Mouse (Mus musculus) embryonic facial prominence, embryonic 14.5 days (tissue): Measurements from ENCODE around the gene Polr2e. TPM values are rescaled to one million over a fixed set of nuclear protein-coding genes. Genes with fewer than 3 reads are reported as not detected.

Experiments
- ATAC-seq: fragments of 200-750 bp; cut with Nextera tagmentation; 2 replicates; pipeline ENCODE4 v1.8.0; 2017; ENCODE audit warnings: low read depth, moderate number of reproducible peaks, moderate TSS enrichment
- DNase-seq: peaks from one replicate; pipeline ENCODE4 v3.0.0-alpha.2; 2015; ENCODE audit warnings: low spot score
- H3K27ac ChIP-seq: fragments of 300-500 bp; sonication (generic); replicated peaks from 2 replicates; pipeline ENCODE4 v1.5.1; 2014; ENCODE audit warnings: low read depth, mild to moderate bottlenecking, low read length, moderate library complexity
- H3K27me3 ChIP-seq: fragments of 300-500 bp; sonication (generic); replicated peaks from 2 replicates; pipeline ENCODE4 v1.6.1; 2014; ENCODE audit warnings: low read length; ENCODE audit not compliant: control insufficient read depth, insufficient read depth
- H3K36me3 ChIP-seq: fragments of 300-500 bp; sonication (generic); 2 replicates; pipeline ENCODE4 v1.6.1; 2014; ENCODE audit warnings: low read length, mixed read lengths; ENCODE audit not compliant: control insufficient read depth, insufficient read depth
- H3K4me1 ChIP-seq: fragments of 300-500 bp; sonication (generic); 2 replicates; pipeline ENCODE4 v1.6.1; 2014; ENCODE audit warnings: antibody characterized with exemption, low read length; ENCODE audit not compliant: control insufficient read depth, insufficient read depth
- H3K4me2 ChIP-seq: fragments of 300-500 bp; sonication (generic); 2 replicates; pipeline ENCODE4 v1.6.1; 2014; ENCODE audit warnings: low read depth, mild to moderate bottlenecking, low read length, moderate library complexity, mixed read lengths
- H3K4me3 ChIP-seq: fragments of 300-500 bp; sonication (generic); 2 replicates; pipeline ENCODE4 v1.5.1; 2014; ENCODE audit warnings: low read depth, mild to moderate bottlenecking, low read length
- H3K9ac ChIP-seq: fragments of 300-500 bp; sonication (generic); 2 replicates; pipeline ENCODE4 v1.6.1; 2014; ENCODE audit warnings: low read depth, mild to moderate bottlenecking, low read length, moderate library complexity, mixed read lengths
- H3K9me3 ChIP-seq: fragments of 300-500 bp; sonication (generic); 2 replicates; pipeline ENCODE4 v1.6.1; 2016; ENCODE audit warnings: low read length; ENCODE audit not compliant: control insufficient read depth
- WGBS: fragments of 180-500 bp; shearing (Covaris S2); extraction: QIAGEN DNeasy Blood & Tissue Kit; methylation state at CpG from one replicate; pipeline ENCODE4 v1.1.7; 2014; 5-methylcytosine and 5-hydroxymethylcytosine counted together
- polyA plus RNA-seq: library from polyadenylated mRNA; unstranded; fragments of >200 nt; fragmentation: Nextera tagmentation; extraction: Ambion mirVana; gene quantifications from 2 replicates; pipeline ENCODE4 v1.2.1, GENCODE M21; 2014

Polr2e gene
- polyA plus RNA-seq, 1 experiment from 2014 or later = 207 TPM

DNA sequence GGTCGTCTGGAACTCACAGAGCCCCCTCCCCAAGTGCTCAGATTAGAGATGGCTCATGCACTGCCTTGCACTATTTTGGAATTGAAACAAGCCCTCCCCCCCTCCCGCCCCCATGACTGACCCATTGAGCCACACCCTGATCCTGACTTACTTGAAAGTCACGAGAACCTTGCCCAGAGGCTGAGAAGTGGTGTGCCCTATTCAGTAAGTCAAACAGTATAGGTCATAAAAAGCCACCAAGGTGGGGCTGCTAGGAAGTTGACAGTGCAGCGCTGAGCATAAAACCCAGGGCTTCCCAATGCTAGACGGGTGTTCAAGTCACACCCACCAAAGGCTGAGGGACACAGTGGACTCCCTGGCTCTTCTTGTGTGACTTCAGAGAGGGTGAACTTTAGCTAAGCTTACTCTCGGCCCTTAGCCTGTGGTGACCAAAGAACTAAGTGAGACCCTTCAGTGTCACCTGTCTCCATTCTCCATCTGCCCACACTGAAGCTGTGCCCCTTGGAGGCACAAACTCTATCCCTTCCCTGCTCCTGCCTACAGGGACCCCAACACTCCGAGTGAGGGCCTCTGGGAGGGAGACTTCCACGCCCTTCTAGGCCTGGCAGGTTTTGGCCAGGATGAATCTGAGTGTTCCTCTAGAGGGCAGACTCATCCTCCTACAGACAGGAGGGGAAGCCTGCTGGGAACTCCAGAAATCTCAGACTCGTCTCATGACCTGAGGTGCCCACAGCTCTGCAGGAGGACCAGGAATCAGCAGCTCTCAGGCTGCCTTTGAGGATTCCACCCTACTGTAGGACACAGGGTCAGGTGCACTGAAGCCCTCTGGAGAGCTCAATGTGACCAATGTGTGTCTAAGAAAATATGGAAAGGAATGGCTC, 5.8 kb downstream of the Polr2e start:
- WGBS = 38% methylated on average over 9 of the region's 9 CpGs
- DNase-seq (peak; percentile 68), ATAC-seq (0 out of 2 replicates have a peak, but pooled peaks have one; percentile 31)
- Histone ChIP-seq H3K4me3 (no peak overlapping the region), H3K9me3 (no peaks in the 10 kb centered on the region), H3K27ac (peak overlapping the region; percentile 21), H3K36me3 (peaks cover 41% of the 10 kb centered on the region), H3K27me3 (no peaks in the 10 kb centered on the region), H3K4me2 (no peak overlapping the region), H3K9ac (peak overlapping the region; percentile 15; the same call in 1 of the 2 replicates), H3K4me1 (0 out of 2 replicates have a peak, but pooled peaks cover 7% of the 10 kb centered on the region)

- WGBS = 70% methylated on average over 5 of the region's 5 CpGs
- Histone ChIP-seq H3K4me2 (no peak overlapping the region), H3K27me3 (no peaks in the 10 kb centered on the region), H3K4me3 (no peak overlapping the region), H3K9ac (no peak overlapping the region), H3K9me3 (no peaks in the 10 kb centered on the region), H3K36me3 (peaks cover 36% of the 10 kb centered on the region), H3K27ac (peak overlapping the region; percentile 44), H3K4me1 (0 out of 2 replicates have a peak, but pooled peaks cover 7% of the 10 kb centered on the region)
- DNase-seq (peak; percentile 56), ATAC-seq (peak; percentile 32; the same call in 1 of the 2 replicates)
Measured at GRCm38 (mm10) chr10:80032799-80033480, 6.7 kb downstream of the Polr2e start.

DNA sequence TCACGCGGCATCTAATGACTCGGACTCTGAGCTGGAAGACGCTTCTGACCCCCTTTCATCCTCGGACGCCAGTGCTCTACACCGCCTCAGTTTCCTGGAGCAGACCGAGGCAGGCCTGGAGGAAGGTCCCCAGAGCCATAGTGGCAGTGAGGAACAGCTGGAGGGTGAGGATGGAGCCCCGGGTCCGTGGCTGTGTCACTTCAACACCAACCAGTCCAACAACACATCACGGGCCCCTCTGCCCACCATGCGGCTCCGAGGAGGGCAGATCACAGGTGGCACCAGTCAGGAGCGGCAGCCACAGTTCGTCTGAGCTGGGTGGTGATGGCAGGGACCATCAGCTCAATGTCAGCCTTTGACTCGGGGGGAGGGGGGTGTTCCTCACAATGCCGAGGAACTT, 8.9 kb downstream of the Polr2e start:
- 77% methylated on average over 17 of the region's 17 CpGs for WGBS
- peak overlapping the region; percentile 14; the same call in 1 of the 2 replicates for H3K9ac ChIP-seq
- no peak for ATAC-seq

DNA sequence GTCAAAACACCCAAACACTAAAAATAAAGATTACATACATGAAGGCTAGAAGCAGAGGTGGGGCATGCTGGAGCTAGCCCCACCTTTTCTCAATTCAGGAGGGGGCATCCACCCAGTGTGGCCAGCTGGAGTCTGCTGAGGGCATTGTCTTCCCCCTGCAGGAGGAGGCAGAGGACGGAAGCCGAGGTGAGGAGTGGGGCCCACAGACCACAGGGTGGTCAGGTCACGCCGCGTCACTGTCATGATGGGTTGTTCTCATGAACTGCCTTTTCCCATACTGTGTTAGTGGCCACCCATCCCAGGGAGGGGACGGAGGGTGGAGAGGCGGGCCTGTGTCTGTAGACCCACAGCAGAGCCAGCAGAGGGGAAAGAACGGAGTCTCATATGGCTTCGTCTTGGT, 9.4 kb downstream of the Polr2e start:
- Histone ChIP-seq H3K36me3 (peaks cover 8% of the 10 kb centered on the region), H3K4me3 (no peak overlapping the region), H3K27me3 (no peaks in the 10 kb centered on the region), H3K4me1 (0 out of 2 replicates have a peak, but pooled peaks cover 7% of the 10 kb centered on the region), H3K9ac (no peak overlapping the region; the same call in 1 of the 2 replicates), H3K9me3 (no peaks in the 10 kb centered on the region), H3K27ac (no peak overlapping the region), H3K4me2 (no peak overlapping the region)
- ATAC-seq (no peak), DNase-seq (no peak)
- 87% methylated on average over 8 of the region's 9 CpGs for WGBS

More for the DNA sequence above, 8.9 kb downstream of the Polr2e start:
- no peak for DNase-seq
- H3K4me1 ChIP-seq = 0 out of 2 replicates have a peak, but pooled peaks cover 7% of the 10 kb centered on the region
- H3K36me3 ChIP-seq = peaks cover 14% of the 10 kb centered on the region
- no peaks in the 10 kb centered on the region for H3K27me3 ChIP-seq
- no peak overlapping the region for H3K4me3 ChIP-seq
- no peaks in the 10 kb centered on the region for H3K9me3 ChIP-seq
- H3K27ac ChIP-seq = no peak overlapping the region
- H3K4me2 ChIP-seq = no peak overlapping the region

- DNase-seq = no peak
- H3K4me1 ChIP-seq = 0 out of 2 replicates have a peak, but pooled peaks cover 7% of the 10 kb centered on the region
- H3K4me3 ChIP-seq = no peak overlapping the region
- H3K27me3 ChIP-seq = no peaks in the 10 kb centered on the region
- H3K9ac ChIP-seq = no peak overlapping the region
- no peaks in the 10 kb centered on the region for H3K9me3 ChIP-seq
- ATAC-seq = no peak
- H3K4me2 ChIP-seq = no peak overlapping the region
- no peaks in the 10 kb centered on the region for H3K36me3 ChIP-seq
- WGBS = 94% methylated on average over 13 of the region's 13 CpGs
- no peak overlapping the region for H3K27ac ChIP-seq
Measured at GRCm38 (mm10) chr10:80028521-80028846, 11.1 kb downstream of the Polr2e start.

DNA sequence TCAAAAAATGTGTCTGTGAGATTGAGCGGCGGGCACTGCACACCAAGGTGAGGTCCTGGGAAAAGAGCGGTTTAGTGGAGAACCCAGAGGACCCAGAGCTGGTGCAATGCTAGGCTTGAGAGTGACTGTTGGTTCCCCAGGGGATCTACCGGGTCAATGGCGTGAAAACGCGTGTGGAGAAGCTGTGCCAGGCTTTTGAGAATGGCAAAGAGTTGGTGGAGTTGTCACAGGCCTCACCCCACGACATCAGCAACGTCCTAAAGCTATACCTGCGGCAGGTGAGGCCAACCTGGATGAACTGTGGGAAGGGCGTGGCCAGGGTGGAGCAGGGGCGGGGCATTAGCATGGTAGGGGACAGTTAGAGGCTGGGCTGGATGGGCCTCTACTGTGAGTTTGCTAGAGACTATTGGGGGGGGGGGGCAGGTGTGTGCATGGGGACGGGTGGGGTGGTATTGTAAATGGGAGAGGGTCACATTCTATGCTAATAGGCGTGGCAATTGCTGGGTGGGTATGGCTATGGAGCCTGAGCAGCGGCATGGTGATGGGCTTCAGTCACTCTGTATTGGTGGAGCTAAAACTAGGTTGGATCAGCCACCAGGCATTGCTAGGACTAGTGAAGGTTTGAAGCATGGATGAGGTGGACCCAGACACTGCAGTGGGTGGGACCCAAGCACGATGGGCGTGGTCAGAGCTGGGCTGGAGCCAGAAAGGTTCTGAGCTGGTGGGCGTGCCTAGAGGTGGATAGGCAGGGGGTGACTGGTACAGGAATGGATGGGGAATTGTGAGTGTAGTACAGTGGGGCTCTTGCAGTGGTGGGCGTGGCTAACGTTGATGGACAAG, 11.7 kb downstream of the Polr2e start:
- DNase-seq (no peak), ATAC-seq (no peak)
- no peak overlapping the region for H3K4me2 ChIP-seq
- H3K27ac ChIP-seq = no peak overlapping the region
- H3K9ac ChIP-seq = no peak overlapping the region
- WGBS = 74% methylated on average over 19 of the region's 20 CpGs
- H3K27me3 ChIP-seq = no peaks in the 10 kb centered on the region
- H3K4me3 ChIP-seq = no peak overlapping the region
- H3K9me3 ChIP-seq = no peaks in the 10 kb centered on the region
- 0 out of 2 replicates have a peak, but pooled peaks cover 4% of the 10 kb centered on the region for H3K4me1 ChIP-seq
- no peaks in the 10 kb centered on the region for H3K36me3 ChIP-seq

GRCm38 (mm10) chr10:80025889-80026288, 13.7 kb downstream of the Polr2e start:
- ATAC-seq (no peak), DNase-seq (no peak)
- H3K4me2 ChIP-seq = no peak overlapping the region
- no peaks in the 10 kb centered on the region for H3K27me3 ChIP-seq
- WGBS = 65% methylated on average over 12 of the region's 12 CpGs
- no peaks in the 10 kb centered on the region for H3K36me3 ChIP-seq
- H3K4me3 ChIP-seq = no peak overlapping the region
- no peak overlapping the region for H3K27ac ChIP-seq
- no peaks in the 10 kb centered on the region for H3K4me1 ChIP-seq
- H3K9ac ChIP-seq = no peak overlapping the region
- no peaks in the 10 kb centered on the region for H3K9me3 ChIP-seq

DNA sequence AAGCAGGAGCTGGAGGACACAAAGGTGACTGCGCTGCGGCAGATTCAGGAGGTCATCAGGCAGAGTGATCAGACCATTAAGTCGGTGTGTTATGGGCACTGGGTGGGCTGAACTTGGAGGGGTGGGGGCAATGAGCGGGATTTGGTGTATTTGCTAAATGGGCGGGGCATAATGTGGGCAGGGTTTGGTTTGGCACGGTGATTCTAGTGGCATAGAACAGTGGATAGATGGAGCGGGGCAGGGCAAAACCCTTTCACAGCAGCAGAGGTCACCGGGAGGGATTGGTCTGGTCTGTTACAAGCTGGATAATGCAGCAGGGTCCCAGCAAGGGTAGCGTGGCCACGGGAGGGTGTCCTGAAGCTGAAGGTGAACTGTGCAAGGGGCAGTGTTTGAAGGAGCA, 14.1 kb downstream of the Polr2e start:
- no peak for ATAC-seq
- H3K9ac ChIP-seq = no peak overlapping the region
- DNase-seq = no peak
- no peaks in the 10 kb centered on the region for H3K36me3 ChIP-seq
- H3K4me1 ChIP-seq = no peaks in the 10 kb centered on the region
- H3K4me2 ChIP-seq = no peak overlapping the region
- no peak overlapping the region for H3K4me3 ChIP-seq
- no peaks in the 10 kb centered on the region for H3K27me3 ChIP-seq
- no peaks in the 10 kb centered on the region for H3K9me3 ChIP-seq
- WGBS = 81% methylated on average over 10 of the region's 10 CpGs
- H3K27ac ChIP-seq = no peak overlapping the region
